Mouse (Mus musculus) neural tube, postnatal 0 days (tissue): ENCODE measurements around the gene Cldn18. TPM values are rescaled to one million over a fixed set of nuclear protein-coding genes. Genes with fewer than 3 reads are reported as not detected.

ENCODE experiments used
- polyA plus RNA-seq: library from polyadenylated mRNA; unstranded; fragments of >200 nt; fragmentation: Nextera tagmentation; extraction: Ambion mirVana; gene quantifications from 2 replicates; pipeline ENCODE4 v1.2.1, GENCODE M21; 2015

Gene Cldn18
- not detected in 2 replicates for polyA plus RNA-seq

GRCm38 (mm10) chr9:99717134-99717533 lies at the start of gene Cldn18:
Cldn18 (minus strand) TSS chr9:99717267.

Other genes starting within 250 kb of the Cldn18 start
- gene Armc8, start 148.4 kb downstream of the Cldn18 start, polyA plus RNA-seq: 65.5 and 67.6 TPM in 2 replicates
- gene Dbr1, start 141.5 kb downstream of the Cldn18 start, polyA plus RNA-seq: 18.9 and 20.9 TPM in 2 replicates
- not detected in 2 replicates for gene A4gnt, start 104.8 kb downstream of the Cldn18 start, polyA plus RNA-seq
- 8.5 and 9.9 TPM in 2 replicates for gene Dzip1l, start 87.8 kb downstream of the Cldn18 start, polyA plus RNA-seq
- gene Sox14, start 158.9 kb upstream of the Cldn18 start, polyA plus RNA-seq: 4.9 and 5.1 TPM in 2 replicates